Mouse (Mus musculus) adipose tissue, adult 10 weeks (tissue): ENCODE measurements around the gene 1700031F05Rik. TPM values are rescaled to one million over a fixed set of nuclear protein-coding genes. Genes with fewer than 3 reads are reported as not detected.

Source experiments
- polyA plus RNA-seq: library from polyadenylated mRNA; stranded (reverse); fragments of 350-450 nt; fragmentation: Illumina TruSeq; extraction: RNeasy Lipid Tissue Mini Kit (QIAGEN cat#74804); gene quantifications from one replicate; pipeline ENCODE4 v1.2.3, GENCODE M21; 2014; ENCODE audit warnings: low read depth, low replicate concordance

Gene 1700031F05Rik
- not detected for polyA plus RNA-seq

GRCm38 (mm10) chrX:102867871-102868270, at the start of gene 1700031F05Rik:
Gene 1700031F05Rik (minus strand): TSS chrX:102867971.

GRCm38 (mm10) chrX:102908587-102908986, 40.8 kb upstream of the 1700031F05Rik start, which contains the start of the genes Dmrtc1a and 1700011M02Rik:
Gene Dmrtc1a (minus strand): TSS chrX:102908687.
Gene 1700011M02Rik (plus strand): TSS chrX:102908905.

GRCm38 (mm10) chrX:102854516-102854915, 13.3 kb downstream of the 1700031F05Rik start, which contains the start of gene Dmrtc1c2:
Gene Dmrtc1c2 (minus strand): TSS chrX:102854616.

Other genes with a start within 250 kb of the 1700031F05Rik start
- gene Phka1, start 223.7 kb downstream of the 1700031F05Rik start, polyA plus RNA-seq: 10.2 TPM
- not detected for gene Gm3880, start 181.0 kb downstream of the 1700031F05Rik start, polyA plus RNA-seq
- 1.5 TPM for gene Gm9112, start 160.3 kb downstream of the 1700031F05Rik start, polyA plus RNA-seq
- 0.52 TPM for gene Dmrtc1b, start 160.1 kb downstream of the 1700031F05Rik start, polyA plus RNA-seq
- gene Dmrtc1c1, start 65.0 kb downstream of the 1700031F05Rik start, polyA plus RNA-seq: not detected
- not detected for gene Dmrtc1c2, start 13.4 kb downstream of the 1700031F05Rik start, polyA plus RNA-seq
- gene Dmrtc1a, start 40.7 kb upstream of the 1700031F05Rik start, polyA plus RNA-seq: 27.1 TPM
- not detected for gene 1700011M02Rik, start 40.9 kb upstream of the 1700031F05Rik start, polyA plus RNA-seq
- 16.2 TPM for gene 1700018G05Rik, start 60.4 kb upstream of the 1700031F05Rik start, polyA plus RNA-seq